Mouse (Mus musculus) G1E (cell line): ENCODE results near the gene Cyp2u1.

Experiments
- CTCF ChIP-seq: IDR thresholded peaks from 2 replicates; pipeline ENCODE4 v1.5.1; 2012; ENCODE audit warnings: low read depth, low read length, inconsistent platforms, mixed read lengths
- GATA1 ChIP-seq: IDR thresholded peaks from 2 replicates; pipeline ENCODE4 v1.6.1; 2012; ENCODE audit warnings: borderline replicate concordance, low read length, inconsistent platforms, mixed read lengths

- TF ChIP-seq CTCF: no peak
- TF ChIP-seq GATA1: no peak
Measured at GRCm38 (mm10) chr3:131272374-131273100, 30.5 kb downstream of the Cyp2u1 start.
